Mouse (Mus musculus) olfactory bulb, adult 2 months (tissue): ENCODE results near the gene Cnksr3.

ENCODE experiments used
- CTCF ChIP-seq: fragments of 200-500 bp; IDR thresholded peaks from 2 replicates; pipeline ENCODE4 v1.5.1; 2012; ENCODE audit warnings: low read depth, mild to moderate bottlenecking, low read length, moderate library complexity; ENCODE audit not compliant: insufficient read depth
- POLR2A ChIP-seq: fragments of 200-500 bp; IDR thresholded peaks from 2 replicates; pipeline ENCODE4 v1.6.1; 2012; ENCODE audit warnings: mild to moderate bottlenecking, low read depth, low read length, moderate library complexity; ENCODE audit not compliant: insufficient read depth

GRCm38 (mm10) chr10:7113144-7113543 lies 98.9 kb downstream of the Cnksr3 start:
- no peak for TF ChIP-seq POLR2A
- no peak for TF ChIP-seq CTCF
